Mouse (Mus musculus) stomach, embryonic 16.5 days (tissue): Measurements from ENCODE around the gene Sec23a. TPM values are rescaled to one million over a fixed set of nuclear protein-coding genes. Genes with fewer than 3 reads are reported as not detected.

Experiments
- ATAC-seq: fragments of 200-750 bp; cut with Nextera tagmentation; 2 replicates; pipeline ENCODE4 v1.8.0; 2017; ENCODE audit warnings: moderate number of reproducible peaks, moderate TSS enrichment; ENCODE audit not compliant: insufficient read depth, low FRiP score
- H3K27ac ChIP-seq: fragments of 300-500 bp; sonication (generic); 2 replicates; pipeline ENCODE4 v1.5.1; 2014; ENCODE audit warnings: low read length
- H3K27me3 ChIP-seq: fragments of 300-500 bp; sonication (generic); 2 replicates; pipeline ENCODE4 v1.6.1; 2014; ENCODE audit warnings: low read length, control low read depth, mixed read lengths; ENCODE audit not compliant: control insufficient read depth, insufficient read depth
- H3K36me3 ChIP-seq: fragments of 300-500 bp; sonication (generic); 2 replicates; pipeline ENCODE4 v1.6.1; 2014; ENCODE audit warnings: low read length; ENCODE audit not compliant: control insufficient read depth, insufficient read depth
- H3K4me1 ChIP-seq: fragments of 300-500 bp; sonication (generic); 2 replicates; pipeline ENCODE4 v1.6.1; 2014; ENCODE audit warnings: low read length, control low read depth, mixed read lengths; ENCODE audit not compliant: control insufficient read depth, insufficient read depth
- H3K4me2 ChIP-seq: fragments of 300-500 bp; sonication (generic); 2 replicates; pipeline ENCODE4 v1.6.1; 2014; ENCODE audit warnings: low read depth, low read length, mixed read lengths
- H3K4me3 ChIP-seq: fragments of 300-500 bp; sonication (generic); replicated peaks from 2 replicates; pipeline ENCODE4 v1.5.1; 2014; ENCODE audit warnings: mild to moderate bottlenecking, low read length
- H3K9ac ChIP-seq: fragments of 300-500 bp; sonication (generic); 2 replicates; pipeline ENCODE4 v1.6.1; 2014; ENCODE audit warnings: low read length
- H3K9me3 ChIP-seq: fragments of 300-500 bp; sonication (generic); replicated peaks from 2 replicates; pipeline ENCODE4 v1.6.1; 2016; ENCODE audit warnings: low read length, control low read depth; ENCODE audit not compliant: control insufficient read depth
- WGBS: fragments of 180-500 bp; shearing (Covaris S2); extraction: QIAGEN DNeasy Blood & Tissue Kit; methylation state at CpG from one replicate; pipeline ENCODE4 v1.1.7; 2014; 5-methylcytosine and 5-hydroxymethylcytosine counted together
- polyA plus RNA-seq: library from polyadenylated mRNA; unstranded; fragments of >200 nt; fragmentation: Nextera tagmentation; extraction: Ambion mirVana; gene quantifications from 2 replicates; pipeline ENCODE4 v1.2.1, GENCODE M21; 2015

Gene Sec23a
- polyA plus RNA-seq, 1 experiment from 2014 or later, result 80.8 TPM

- H3K27me3 ChIP-seq, result no peaks in the 10 kb centered on the region
- H3K9ac ChIP-seq, result no peak overlapping the region
- peaks cover 14% of the 10 kb centered on the region for H3K36me3 ChIP-seq
- ATAC-seq, result no peak
- no peak overlapping the region for H3K27ac ChIP-seq
- no peaks in the 10 kb centered on the region for H3K4me1 ChIP-seq
- no peak overlapping the region for H3K4me3 ChIP-seq
- H3K4me2 ChIP-seq, result no peak overlapping the region
- WGBS, result 89% methylated on average over 3 of the region's 3 CpGs
- H3K9me3 ChIP-seq, result 0 out of 2 replicates have a peak, but pooled peaks cover 4% of the 10 kb centered on the region
Measured at GRCm38 (mm10) chr12:59052470-59052869, 40.7 kb upstream of the Sec23a start.

GRCm38 (mm10) chr12:59040851-59041250 lies 29.0 kb upstream of the Sec23a start:
- Histone ChIP-seq H3K4me1 (no peaks in the 10 kb centered on the region), H3K27ac (peak overlapping the region; percentile 53; the same call in 1 of the 2 replicates), H3K9ac (no peak overlapping the region), H3K27me3 (no peaks in the 10 kb centered on the region), H3K4me2 (no peak overlapping the region), H3K36me3 (0 out of 2 replicates have a peak, but pooled peaks cover 6% of the 10 kb centered on the region), H3K4me3 (no peak overlapping the region), H3K9me3 (no peaks in the 10 kb centered on the region)
- 25% methylated on average over 7 of the region's 7 CpGs for WGBS
- ATAC-seq, result no peak

- Histone ChIP-seq H3K4me1 (no peaks in the 10 kb centered on the region), H3K27me3 (no peaks in the 10 kb centered on the region), H3K36me3 (0 out of 2 replicates have a peak, but pooled peaks cover 6% of the 10 kb centered on the region), H3K4me3 (no peak overlapping the region), H3K9me3 (no peaks in the 10 kb centered on the region), H3K4me2 (peak overlapping the region; percentile 16; the same call in 1 of the 2 replicates), H3K9ac (no peak overlapping the region), H3K27ac (peak overlapping the region; percentile 78)
- ATAC-seq, result peak; percentile 78
- 9% methylated on average over 23 of the region's 23 CpGs for WGBS
Measured at GRCm38 (mm10) chr12:59039971-59040844, 28.4 kb upstream of the Sec23a start.

- 71% methylated on average over 10 of the region's 10 CpGs for WGBS
- Histone ChIP-seq H3K9me3 (no peaks in the 10 kb centered on the region), H3K27ac (no peak overlapping the region), H3K4me1 (no peaks in the 10 kb centered on the region), H3K4me2 (peak overlapping the region; percentile 16; the same call in 1 of the 2 replicates), H3K27me3 (no peaks in the 10 kb centered on the region), H3K36me3 (0 out of 2 replicates have a peak, but pooled peaks cover 3% of the 10 kb centered on the region), H3K4me3 (no peak overlapping the region), H3K9ac (no peak overlapping the region)
- ATAC-seq, result no peak
Measured at GRCm38 (mm10) chr12:59039162-59039970, 27.5 kb upstream of the Sec23a start.

- no peak for ATAC-seq
- no peak overlapping the region for H3K9ac ChIP-seq
- no peaks in the 10 kb centered on the region for H3K36me3 ChIP-seq
- H3K27me3 ChIP-seq, result no peaks in the 10 kb centered on the region
- H3K4me3 ChIP-seq, result no peak overlapping the region
- WGBS, result 53% methylated on average over 5 of the region's 5 CpGs
- no peaks in the 10 kb centered on the region for H3K4me1 ChIP-seq
- H3K4me2 ChIP-seq, result no peak overlapping the region
- H3K27ac ChIP-seq, result no peak overlapping the region
- no peaks in the 10 kb centered on the region for H3K9me3 ChIP-seq
Measured at GRCm38 (mm10) chr12:59032101-59032500, 20.3 kb upstream of the Sec23a start.

- Histone ChIP-seq H3K9ac (no peak overlapping the region), H3K4me2 (no peak overlapping the region), H3K27me3 (no peaks in the 10 kb centered on the region), H3K9me3 (no peaks in the 10 kb centered on the region), H3K36me3 (peaks cover 8% of the 10 kb centered on the region), H3K4me3 (no peak overlapping the region), H3K4me1 (no peaks in the 10 kb centered on the region), H3K27ac (no peak overlapping the region)
- WGBS, result 73% methylated on average over 4 of the region's 4 CpGs
- ATAC-seq, result no peak
Measured at GRCm38 (mm10) chr12:59021306-59021705, 9.5 kb upstream of the Sec23a start.

GRCm38 (mm10) chr12:59019891-59020290 lies 8.1 kb upstream of the Sec23a start:
- H3K36me3 ChIP-seq, result peaks cover 8% of the 10 kb centered on the region

GRCm38 (mm10) chr12:59017970-59018369 lies 6.2 kb upstream of the Sec23a start:
- Histone ChIP-seq H3K4me3 (no peak overlapping the region), H3K9me3 (no peaks in the 10 kb centered on the region), H3K27me3 (no peaks in the 10 kb centered on the region), H3K27ac (no peak overlapping the region), H3K9ac (no peak overlapping the region), H3K36me3 (peaks cover 8% of the 10 kb centered on the region), H3K4me2 (no peak overlapping the region), H3K4me1 (no peaks in the 10 kb centered on the region)
- 73% methylated on average over 8 of the region's 8 CpGs for WGBS
- no peak for ATAC-seq

More at GRCm38 (mm10) chr12:59019891-59020290, 8.1 kb upstream of the Sec23a start:
- Histone ChIP-seq H3K4me3 (no peak overlapping the region), H3K9me3 (no peaks in the 10 kb centered on the region), H3K4me1 (no peaks in the 10 kb centered on the region), H3K9ac (no peak overlapping the region), H3K4me2 (no peak overlapping the region), H3K27ac (no peak overlapping the region), H3K27me3 (no peaks in the 10 kb centered on the region)
- WGBS, result 87% methylated on average over 2 of the region's 2 CpGs
- ATAC-seq, result no peak

- peak within 1 kb of the TSS; percentile 92 for H3K4me3 ChIP-seq
- peak within 1 kb of the TSS; percentile 87 for H3K9ac ChIP-seq
- peak within 1 kb of the TSS; percentile 90 for H3K4me2 ChIP-seq
- H3K27me3 ChIP-seq, result no peaks in the 10 kb centered on the region
- ATAC-seq, result peak; percentile 71
- H3K36me3 ChIP-seq, result no peaks in the 10 kb centered on the region
- H3K27ac ChIP-seq, result peak within 1 kb of the TSS; percentile 92
- peaks cover 21% of the 10 kb centered on the region for H3K4me1 ChIP-seq
- no peaks in the 10 kb centered on the region for H3K9me3 ChIP-seq
- under 1% methylated on average over 28 of the region's 28 CpGs for WGBS
Measured at GRCm38 (mm10) chr12:59013234-59013633, 1.4 kb upstream of the Sec23a start, which contains the start of gene Gemin2. TSS of gene Gemin2 (plus strand) at chr12:59013393.
